Mouse (Mus musculus): ENCODE results near the gene Gm20662.

Gene Gm20662

DNA sequence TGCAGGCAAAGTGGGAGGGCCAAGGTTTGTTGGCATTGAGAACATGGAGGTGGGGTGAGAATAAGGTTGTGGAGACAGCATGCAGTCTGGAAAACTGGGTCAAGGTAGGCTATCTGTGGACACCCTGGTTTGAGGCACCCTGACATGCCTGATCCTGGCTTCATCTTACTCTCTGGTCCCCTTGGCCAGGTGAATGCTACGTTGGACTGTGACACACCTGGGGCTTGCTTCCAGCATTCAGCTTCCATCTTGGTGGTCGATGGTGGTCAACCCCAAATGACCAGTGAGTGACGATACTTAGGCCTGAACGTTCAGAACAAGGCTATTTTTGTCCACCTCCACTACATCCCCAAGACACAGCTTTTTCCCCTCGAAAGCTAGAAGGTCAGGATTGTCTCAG is at the start of gene Gm20662:
Gene Gm20662, plus strand, starts transcription at position 301 of the 400 bp plus-strand sequence.
- no peak for DNase-seq (ENCODE audit: low spot score)

DNA sequence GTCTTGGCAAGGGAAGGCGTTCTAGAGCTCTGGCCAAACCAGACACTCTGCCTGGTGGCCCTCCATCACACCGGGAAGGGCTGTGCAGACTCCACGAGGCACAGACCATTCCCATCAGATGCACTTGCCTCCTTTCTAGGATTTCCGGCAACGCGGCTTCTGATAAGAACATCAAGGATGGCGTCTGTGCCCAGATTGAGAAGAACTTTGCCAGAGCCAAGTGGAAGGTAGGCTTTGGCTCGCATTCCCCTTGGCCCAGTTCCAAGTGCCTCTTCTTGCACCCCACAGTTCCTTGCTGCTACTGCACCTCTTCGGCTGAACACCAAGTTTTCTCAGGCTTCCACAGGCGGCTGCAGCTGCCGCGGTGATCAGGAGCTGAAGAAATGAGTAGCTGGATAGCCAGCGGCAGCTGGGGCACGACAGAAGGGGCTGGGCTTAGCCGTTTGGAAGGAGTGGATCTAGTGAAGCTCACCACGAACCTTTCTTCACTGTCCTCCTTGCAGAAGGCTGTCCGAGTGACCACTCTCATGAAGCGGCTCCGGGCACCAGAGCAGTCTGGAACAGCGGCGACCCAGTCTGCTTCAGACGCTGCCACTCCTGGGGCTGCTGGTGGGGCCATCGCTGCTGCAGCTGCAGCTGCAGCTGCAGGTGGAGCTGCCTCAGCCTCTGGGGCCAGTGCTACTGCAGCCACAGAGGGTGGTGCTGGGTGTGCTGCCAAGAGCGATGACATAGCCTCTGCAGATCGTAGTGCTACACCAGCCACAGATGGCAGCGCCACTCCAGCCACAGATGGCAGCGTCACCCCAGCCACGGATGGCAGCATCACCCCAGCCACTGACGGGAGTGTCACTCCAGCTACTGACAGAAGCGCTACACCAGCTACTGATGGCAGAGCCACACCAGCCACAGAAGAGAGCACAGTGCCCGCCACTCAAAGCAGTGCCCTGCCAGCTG is 48.6 kb upstream of the Gm20662 start:
- DNase-seq (ENCODE audit: low spot score), result no peak

DNA sequence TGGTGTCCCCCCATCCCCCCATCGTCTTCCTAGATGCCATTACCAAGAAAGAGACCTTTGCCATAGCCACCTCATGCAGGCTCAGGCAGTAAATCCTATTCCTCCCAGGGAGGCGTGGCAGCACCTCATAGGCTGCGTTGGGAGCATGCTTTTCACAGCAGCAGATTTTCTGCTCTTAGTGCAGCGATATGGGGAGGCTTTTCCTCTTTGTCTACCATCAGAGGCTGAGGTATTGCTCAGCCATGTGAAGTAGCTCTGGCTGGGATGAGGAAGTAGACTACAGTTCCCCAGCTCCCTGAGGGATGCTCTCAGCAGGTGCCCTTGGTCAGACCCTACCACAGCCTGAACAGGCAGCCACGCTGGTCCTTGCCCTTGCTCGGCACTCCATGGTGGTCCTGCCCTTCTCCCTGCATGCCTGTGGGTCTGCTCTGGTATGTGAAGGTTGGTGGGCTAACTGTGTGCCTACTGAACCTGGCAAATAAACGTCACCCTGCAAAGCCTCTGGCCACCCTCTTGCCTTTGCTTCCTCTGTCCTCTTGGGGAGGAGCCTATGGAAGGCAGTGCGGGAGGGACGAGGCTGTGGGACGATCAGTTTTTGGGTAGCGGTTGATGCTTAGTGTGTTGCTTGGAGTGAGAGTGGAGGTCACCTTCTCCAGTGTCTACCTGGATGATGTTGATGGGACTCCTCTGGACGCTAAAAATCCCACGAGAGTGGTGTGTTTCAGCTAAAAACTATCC is 46.8 kb upstream of the Gm20662 start:
- no peak for DNase-seq (ENCODE audit: low spot score)

DNA sequence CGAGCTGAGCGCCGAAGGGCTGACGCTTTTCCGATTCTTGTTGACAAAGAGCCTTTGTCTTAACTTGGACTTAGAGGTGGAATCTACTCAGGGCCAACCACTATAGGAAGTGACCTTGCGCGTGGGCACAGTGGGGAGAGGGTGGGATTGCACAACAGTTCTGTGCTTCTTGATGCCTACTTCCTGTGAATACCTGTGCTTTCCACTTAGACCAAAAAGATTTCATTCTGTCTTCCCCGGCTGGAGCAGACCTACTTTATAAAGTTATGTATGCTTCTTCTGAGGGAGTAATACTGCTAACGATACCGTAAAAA is 46.3 kb upstream of the Gm20662 start, which contains the start of gene Traip:
Gene Traip, plus strand, starts transcription at position 215 of the 314 bp plus-strand sequence.
- DNase-seq (ENCODE audit: low spot score), result no peak

DNA sequence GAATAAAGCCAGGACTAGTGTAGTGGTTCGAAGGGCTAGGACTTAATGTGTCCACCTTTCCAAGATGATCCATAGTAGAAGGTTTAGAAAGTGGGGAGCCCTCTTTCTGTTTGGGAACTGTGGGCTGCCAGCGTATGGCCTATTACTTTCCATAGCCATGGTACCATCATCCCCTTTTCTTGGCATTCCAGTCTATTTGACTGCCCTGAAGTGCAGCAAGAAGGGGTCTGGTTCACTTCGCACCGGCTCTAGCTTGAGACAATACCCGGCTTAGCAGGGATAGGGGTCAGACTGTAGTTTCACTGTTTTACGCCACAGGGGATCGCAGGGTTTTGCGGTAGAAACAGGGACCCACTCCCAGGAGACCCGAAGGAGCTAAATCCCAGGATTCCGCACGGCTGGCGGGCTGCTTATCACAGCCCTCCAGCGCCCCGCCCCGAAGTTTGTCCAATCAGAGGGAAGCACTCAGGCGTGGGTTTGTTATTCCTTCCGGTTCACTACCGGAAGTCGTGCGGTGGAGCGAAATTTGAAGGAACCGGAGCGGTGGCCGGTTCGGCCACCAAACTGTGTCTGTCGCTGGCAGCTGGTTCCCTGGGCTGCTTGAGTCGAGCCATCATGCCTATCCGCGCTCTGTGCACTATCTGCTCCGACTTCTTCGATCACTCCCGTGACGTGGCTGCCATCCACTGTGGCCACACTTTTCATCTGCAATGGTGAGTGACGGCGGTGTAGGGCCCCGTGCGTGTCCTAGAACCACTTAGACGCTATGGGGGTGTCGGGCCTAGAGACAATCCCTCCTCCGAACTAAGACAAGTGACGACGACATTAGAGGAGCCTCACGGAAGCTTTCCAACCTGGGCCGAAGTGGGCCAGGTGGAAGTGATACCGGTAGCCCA is 45.4 kb upstream of the Gm20662 start:
- DNase-seq (ENCODE audit: low spot score), result peak; percentile 88

DNA sequence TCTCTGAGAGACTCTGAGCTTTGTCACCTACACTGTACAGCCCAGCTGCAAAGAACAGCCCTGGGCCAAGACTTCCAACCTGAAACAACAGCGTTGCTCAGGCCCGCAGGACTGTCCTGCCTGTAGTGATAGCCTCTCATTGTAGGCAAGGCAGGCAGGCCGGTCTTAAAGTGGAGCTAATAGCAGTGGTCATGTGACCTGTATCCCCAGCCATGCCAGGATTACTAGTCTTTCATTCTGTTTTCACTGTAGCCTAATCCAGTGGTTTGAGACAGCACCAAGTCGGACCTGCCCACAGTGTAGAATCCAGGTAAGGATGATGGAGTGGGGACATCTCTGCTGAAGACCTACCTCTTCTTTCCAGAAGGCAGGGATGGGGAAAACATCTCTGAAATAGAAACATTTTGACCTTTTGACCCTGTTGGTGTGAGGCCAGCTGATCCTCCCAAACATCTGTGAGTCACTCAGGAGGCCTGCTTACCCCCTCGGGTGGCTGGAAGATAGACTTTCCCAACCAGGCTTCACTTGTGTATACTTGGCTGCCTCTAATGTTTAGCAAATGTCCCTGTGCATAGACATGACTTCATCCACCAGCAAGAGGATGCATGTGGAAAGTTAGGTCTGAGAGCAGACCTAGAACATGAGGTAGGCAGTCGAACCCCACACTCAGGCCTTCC is 40.4 kb upstream of the Gm20662 start:
- no peak for DNase-seq (ENCODE audit: low spot score)

DNA sequence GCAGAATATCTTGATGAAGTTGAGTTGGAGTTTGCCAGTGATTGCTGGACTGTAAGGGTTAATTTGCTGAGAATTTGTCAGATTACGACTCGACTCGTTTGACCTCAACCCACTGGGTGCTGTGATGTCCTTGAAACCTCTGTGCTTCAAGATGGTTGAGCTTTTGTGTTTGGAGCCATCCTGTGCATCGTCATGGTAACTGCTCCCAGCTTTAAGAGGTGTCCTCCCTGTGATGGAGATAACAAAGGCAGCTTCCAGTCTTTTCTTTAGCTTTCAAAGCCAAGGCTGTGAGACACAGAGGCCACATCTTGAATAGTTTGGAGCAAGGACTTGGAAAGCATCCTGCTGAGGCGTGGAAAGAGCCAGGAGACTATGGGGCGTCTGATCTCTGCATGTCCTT is 39.0 kb upstream of the Gm20662 start:
- no peak for DNase-seq (ENCODE audit: low spot score)

DNA sequence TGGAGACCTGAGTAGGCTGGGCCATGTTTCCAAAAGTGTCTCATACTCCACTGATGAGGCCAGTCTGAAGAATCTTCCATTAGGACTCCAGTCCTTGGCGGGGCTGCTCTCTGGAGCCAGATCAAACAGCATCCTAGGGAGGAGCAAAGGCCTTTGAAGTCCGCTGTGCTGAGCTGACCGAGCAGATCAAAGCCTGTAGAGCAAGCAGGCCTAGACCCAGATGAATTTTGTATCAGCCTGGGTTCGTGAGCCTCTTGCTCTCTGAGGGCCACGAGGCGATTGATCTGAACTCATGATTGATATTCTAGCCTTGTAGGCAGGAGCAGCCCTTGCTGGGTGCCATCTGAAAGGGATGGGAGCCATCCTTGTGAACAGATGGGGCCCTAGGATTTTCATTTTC is 36.3 kb upstream of the Gm20662 start:
- DNase-seq (ENCODE audit: low spot score), result no peak

DNA sequence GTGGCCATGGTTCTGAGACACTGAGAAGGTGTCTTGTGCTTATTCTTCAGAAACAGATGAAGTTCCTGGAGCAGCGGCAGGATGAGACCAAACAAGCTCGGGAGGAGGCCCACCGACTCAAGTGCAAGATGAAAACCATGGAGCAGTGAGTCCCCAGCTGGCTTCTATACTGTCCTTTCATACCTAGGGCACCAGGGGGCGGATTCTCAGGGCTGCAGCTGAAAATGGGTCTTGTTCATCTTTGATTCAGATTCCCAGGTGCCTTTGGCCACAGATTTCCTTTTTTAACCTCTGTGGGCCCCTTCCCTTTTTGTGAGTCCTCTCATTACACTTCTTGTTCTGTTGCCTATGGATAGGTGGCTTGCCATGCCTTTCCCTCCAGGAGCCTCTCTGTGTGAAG is 35.2 kb upstream of the Gm20662 start:
- DNase-seq (ENCODE audit: low spot score), result no peak

DNA sequence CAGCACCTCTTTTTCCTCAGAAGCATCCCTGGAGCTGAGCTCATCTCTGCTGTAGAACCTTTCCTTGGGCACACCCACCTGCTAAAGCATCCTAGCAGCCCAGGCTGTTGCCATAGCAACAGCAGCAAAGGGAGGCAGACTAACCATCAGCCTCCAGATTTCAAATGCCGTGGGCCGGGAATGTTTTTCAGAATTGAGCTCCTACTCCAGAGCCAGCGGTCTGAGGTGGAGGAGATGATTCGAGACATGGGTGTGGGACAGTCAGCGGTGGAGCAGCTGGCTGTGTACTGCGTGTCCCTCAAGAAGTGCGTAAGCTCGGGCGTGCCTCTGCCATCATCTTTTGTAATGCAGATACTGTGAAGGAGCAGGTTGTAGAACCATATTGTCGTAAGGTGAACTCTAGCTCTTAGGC is 34.8 kb upstream of the Gm20662 start:
- no peak for DNase-seq (ENCODE audit: low spot score)

DNA sequence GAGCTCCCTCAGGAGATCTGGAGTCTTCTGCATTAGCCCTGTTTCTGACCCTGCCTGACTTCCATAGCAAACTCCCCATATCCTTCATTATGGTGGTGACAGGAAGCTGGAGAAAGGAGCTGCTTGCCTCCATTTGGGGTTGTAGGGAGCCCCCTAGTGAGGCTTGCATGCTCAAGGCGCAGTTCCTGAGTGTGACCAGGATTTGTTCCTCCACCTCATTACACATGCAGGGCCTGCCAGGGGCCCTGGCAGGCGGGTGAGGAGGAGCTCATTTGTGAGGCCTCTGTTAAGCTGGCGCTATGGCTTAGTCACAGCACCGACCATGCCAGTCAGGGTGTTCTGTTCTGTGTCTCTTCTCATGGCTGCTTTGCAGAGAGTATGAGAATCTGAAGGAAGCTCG is 34.3 kb upstream of the Gm20662 start:
- DNase-seq (ENCODE audit: low spot score), result no peak

DNA sequence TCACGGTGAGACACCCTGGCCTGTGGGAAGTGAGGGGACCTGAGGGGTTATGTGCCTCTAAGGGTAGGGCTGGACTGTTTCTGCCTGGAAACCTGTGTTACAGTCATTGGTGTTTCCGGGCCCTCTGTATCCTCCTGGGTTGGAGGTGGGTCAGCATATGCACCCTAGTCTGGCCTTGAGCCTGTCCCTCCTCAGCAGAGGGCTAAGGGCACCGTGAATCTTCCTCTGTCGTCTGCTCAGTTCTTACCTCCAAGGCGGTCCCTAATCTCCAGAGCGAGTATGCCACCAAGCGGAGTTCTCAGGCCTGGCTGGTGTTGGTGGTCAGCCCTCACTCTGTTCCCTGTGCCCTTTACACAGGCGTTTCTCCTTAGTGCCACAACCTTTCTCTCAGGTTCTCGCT is 33.2 kb upstream of the Gm20662 start:
- DNase-seq (ENCODE audit: low spot score), result no peak

DNA sequence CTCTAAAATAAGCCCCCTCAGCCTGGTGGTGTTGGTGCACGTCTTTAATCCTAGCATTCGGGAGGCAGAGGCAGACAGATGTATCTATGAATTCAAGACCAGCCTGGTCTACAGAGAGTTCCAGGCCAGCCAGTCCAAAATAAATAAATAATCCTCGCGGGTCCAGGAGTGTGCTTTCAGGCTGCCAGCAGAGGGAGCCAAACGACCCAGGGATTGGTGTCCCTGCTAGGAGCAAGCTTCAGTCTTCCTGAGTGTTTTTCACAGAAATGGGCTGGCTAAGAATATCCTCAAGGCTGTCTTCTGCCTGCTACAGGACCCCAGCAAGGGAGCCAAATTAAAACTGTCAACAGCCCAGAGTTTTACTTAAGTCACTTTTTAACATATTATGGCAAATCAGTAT is 32.4 kb upstream of the Gm20662 start:
- DNase-seq (ENCODE audit: low spot score), result peak; percentile 80

DNA sequence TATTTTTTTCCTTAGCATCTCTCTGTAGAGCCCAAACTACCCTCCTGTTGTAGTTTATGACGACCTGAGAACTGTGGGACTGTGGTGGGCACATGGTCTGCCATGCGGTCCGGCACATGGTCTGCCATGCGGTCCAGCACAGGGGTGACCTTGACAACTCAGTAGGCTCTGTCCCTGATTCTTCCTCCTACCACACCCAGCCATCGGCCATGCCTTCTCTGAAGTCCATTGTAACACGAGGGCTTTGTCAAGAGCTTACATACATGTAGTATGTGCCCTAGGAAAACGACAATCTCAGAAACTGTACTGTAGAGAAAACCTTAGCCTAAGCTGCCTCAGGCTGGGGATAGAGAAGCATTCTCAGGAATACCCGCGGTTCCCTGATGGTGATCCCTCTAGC is 31.5 kb upstream of the Gm20662 start:
- no peak for DNase-seq (ENCODE audit: low spot score)

DNA sequence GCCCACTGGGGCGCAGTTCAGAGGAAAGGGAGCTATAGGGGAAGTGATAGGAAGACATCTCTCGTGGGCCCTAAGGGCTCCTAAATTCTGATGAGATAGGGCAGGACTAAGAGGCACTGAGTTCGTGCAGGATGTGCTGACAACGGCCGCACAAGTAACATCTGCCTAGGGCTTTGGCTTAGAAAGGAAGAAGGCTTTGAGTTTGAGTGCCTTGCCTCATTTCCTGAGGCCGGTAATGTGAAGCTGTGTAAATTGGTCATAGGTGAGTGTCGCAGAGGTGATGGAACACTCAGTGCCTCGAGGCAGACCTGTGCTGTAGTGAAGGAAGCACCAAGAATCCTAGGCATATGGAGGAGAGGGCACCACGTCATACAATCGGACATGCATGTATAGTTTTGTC is 29.5 kb upstream of the Gm20662 start:
- DNase-seq (ENCODE audit: low spot score), result no peak

DNA sequence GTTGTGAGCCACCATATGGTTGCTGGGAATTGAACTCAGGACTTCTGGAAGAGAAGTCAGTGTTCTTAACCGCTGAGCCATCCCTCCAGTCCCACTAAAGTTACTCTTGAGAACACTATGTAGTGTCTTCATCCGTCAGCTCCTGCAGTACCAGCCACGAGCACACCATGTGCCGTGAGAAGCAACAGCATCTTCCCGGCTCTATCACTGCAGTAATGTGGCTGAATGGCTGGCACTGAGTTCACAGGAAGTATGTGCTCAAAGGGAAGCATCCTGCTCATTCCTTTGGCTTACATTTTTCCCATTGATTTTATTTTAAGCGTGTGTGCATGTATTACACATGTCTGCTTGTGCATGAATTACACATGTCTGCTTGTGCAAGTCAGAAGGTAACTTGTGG is 28.7 kb upstream of the Gm20662 start:
- DNase-seq (ENCODE audit: low spot score), result no peak

DNA sequence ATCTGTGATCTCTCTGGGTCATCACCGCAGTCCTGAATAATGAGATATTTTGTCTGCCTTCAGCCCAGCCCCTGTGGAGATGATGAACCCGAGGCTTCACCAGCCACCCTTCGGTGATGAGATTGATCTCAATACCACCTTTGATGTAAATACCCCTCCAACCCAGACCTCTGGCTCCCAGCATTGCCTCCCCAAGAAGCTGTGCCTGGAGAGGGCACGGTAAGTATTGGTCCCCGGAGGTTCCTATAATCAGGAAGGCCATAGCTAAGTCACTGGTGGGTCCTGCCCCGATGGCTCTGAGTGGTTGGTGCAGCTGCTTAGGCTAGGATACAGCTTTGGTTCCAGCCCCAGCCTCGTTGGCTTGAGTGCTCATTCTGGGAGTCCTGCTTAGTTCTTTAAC is 27.6 kb upstream of the Gm20662 start:
- no peak for DNase-seq (ENCODE audit: low spot score)

DNA sequence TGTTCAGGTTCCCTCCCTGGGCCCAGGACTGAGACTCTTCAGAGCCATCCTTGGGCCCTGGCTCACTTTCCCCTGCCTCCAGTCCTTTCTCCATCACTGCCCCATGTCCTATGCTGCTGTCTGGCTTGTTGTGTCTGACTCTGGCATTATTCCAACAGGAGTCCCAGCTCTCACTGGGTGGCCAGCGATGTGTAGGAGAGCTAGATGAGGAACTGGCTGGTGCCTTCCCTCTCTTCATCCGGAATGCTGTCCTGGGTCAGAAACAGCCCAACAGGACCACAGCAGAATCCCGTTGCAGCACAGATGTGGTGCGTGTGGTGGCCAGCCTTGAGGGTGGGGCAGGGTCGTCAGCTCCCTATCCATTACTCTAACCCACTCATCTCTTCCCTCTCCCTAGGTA is 25.8 kb upstream of the Gm20662 start:
- DNase-seq (ENCODE audit: low spot score), result no peak

DNA sequence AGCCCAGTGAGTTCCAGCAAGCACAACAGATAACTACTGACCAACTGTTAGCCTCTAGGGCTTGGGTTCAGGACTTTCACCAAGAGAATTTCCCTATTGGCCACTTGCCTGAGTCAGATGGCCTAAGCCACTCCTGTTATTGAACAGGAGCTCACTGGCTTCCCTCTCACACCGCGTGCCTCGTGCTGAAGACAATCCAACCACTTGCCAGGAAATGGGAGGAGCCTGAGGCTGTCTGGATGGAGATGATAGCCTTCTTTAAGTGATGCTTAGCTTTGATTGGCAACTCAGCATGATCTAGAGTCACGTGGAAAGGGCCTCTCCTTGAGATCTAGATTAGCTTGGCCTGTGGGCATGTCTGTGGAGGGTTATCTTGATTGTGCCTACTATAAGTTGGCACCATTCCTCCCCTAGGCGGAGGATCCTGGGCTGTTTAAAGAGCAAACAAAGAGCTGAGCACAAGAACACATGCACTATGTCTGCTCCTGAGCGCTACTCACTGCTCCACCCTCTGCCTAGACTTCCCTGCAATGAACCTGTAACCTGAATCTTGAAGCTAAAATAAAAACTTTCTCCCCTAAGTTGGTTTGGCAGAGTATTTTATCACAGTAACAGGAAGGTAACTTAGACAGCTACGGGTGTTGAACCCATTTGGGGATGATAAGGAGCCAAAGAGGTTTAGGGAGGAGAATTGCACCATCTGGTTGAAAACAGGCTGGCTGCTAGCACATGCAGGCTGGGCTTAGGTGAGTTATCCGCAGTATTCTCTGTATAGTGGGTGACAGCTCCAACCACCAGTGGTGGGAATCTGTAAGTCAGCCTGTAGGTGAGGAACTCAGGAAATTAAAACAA is 24.2 kb upstream of the Gm20662 start:
- DNase-seq (ENCODE audit: low spot score), result no peak

DNA sequence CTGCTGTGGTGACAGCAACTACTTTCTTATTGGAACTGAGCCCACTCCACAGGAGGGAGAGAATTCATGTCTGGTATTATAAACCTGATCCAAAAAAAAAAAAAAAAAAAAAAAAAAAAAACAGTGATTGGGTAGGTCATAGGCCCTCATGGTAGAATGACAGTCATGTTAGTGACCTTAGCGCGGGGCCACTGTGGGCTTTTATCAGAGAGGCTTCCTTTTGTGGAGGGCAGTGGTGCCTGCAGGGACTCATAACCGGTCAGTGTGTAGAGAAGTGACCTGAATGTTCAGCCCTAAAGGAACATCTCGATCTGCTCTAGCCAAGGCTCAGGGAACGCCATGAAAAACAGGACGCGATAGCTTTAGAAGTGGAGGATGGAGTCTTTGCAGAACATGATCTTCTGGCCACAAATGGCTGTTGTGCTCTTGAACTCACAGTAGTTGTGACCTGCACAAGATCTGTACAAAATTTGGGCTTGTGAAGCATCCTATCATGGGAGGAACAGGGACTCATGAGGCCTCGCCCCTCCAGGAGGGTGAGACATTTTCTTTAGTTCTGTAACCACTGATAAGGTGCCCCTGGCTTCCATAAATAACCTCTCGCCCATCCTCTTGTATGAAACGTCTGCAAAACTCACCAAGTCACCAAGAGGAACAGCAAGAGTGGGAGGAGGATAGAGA is 21.5 kb upstream of the Gm20662 start:
- no peak for DNase-seq (ENCODE audit: low spot score)

Data from ovary, postnatal 36 days (tissue).